ENCODE assay signal across 8 mouse cellular contexts in the genomic region with DNA sequence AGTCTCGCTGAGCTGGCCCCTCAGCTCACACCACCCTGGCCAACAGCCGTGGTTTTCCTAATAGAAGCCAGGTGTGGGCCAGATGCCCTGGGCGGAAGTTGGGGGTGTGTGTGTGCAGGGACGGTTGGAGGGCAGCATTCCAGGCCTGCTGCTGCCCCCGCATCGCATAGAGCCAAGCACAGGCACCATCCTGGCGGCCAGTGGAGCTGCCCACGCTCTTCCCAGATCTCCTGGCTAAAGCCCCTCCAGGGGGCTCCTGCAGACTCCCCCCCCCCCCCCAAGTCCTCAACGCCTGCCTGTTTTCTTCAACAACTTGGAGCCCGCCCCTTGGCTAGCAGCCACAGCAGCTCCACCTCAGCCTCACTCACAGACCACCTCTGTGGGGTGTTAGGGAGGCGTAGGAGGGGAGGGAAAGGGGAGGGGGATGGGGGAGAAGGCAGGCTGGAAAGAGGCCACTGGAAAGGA. TPM values are rescaled to one million over a fixed set of nuclear protein-coding genes. Genes with fewer than 3 reads are reported as not detected.
DNase-seq lines count a peak whose midpoint lies in the region; ATAC-seq and TF ChIP-seq lines count a peak whose summit lies in the region.

No protein-coding gene starts in this region.

- H3K27me3 ChIP-seq in intestine, embryonic 14.5 days (replicated peaks; ENCODE audit: control insufficient read depth, insufficient read depth, low read length), result no peaks in the 10 kb centered on the region
- no peaks in the 10 kb centered on the region for H3K27me3 ChIP-seq in intestine, postnatal 0 days (replicated peaks; ENCODE audit: control insufficient read depth, insufficient read depth, low read length)
- H3K27me3 ChIP-seq in forebrain, embryonic 11.5 days (ENCODE audit: control insufficient read depth, insufficient read depth, low read length), result no peaks in the 10 kb centered on the region
- H3K27me3 ChIP-seq in intestine, embryonic 15.5 days (replicated peaks), result no peaks in the 10 kb centered on the region
- H3K27me3 ChIP-seq in neural tube, embryonic 11.5 days (ENCODE audit: control insufficient read depth, insufficient read depth, low read length), result no peaks in the 10 kb centered on the region

- ATAC-seq in intestine, embryonic 14.5 days (replicated peaks; ENCODE audit: low FRiP score, low TSS enrichment, low read depth), result peak; percentile 69
- ATAC-seq in intestine, postnatal 0 days, result no peak
- ATAC-seq in forebrain, embryonic 11.5 days (replicated peaks; ENCODE audit: low FRiP score), result peak; percentile 72
- ATAC-seq in intestine, embryonic 15.5 days, result peak; percentile 37; the same call in 1 of the 2 replicates
- no peak for ATAC-seq in neural tube, embryonic 11.5 days (ENCODE audit: insufficient read depth, low FRiP score, low TSS enrichment)

- no peak overlapping the region for H3K4me3 ChIP-seq in intestine, embryonic 14.5 days (ENCODE audit: low read depth, low read length)
- H3K4me3 ChIP-seq in intestine, postnatal 0 days (ENCODE audit: low read depth, low read length), result no peak overlapping the region
- no peak overlapping the region for H3K4me3 ChIP-seq in forebrain, embryonic 11.5 days (ENCODE audit: low read depth, low read length)
- no peak overlapping the region for H3K4me3 ChIP-seq in intestine, embryonic 15.5 days (replicated peaks)
- no peak overlapping the region for H3K4me3 ChIP-seq in neural tube, embryonic 11.5 days (ENCODE audit: low read depth, low read length)

- H3K9ac ChIP-seq in intestine, embryonic 14.5 days (ENCODE audit: low read length), result no peak overlapping the region
- H3K9ac ChIP-seq in intestine, postnatal 0 days (ENCODE audit: low read depth, low read length), result no peak overlapping the region
- peak overlapping the region; percentile 14; the same call in 1 of the 2 replicates for H3K9ac ChIP-seq in forebrain, embryonic 11.5 days (ENCODE audit: low read length)
- no peak overlapping the region for H3K9ac ChIP-seq in intestine, embryonic 15.5 days
- H3K9ac ChIP-seq in neural tube, embryonic 11.5 days (ENCODE audit: low read length), result no peak overlapping the region

- H3K4me2 ChIP-seq in intestine, embryonic 14.5 days (ENCODE audit: low read length), result peak overlapping the region; percentile 30; the same call in 1 of the 2 replicates
- H3K4me2 ChIP-seq in intestine, postnatal 0 days (replicated peaks; ENCODE audit: low read depth), result no peak overlapping the region
- H3K4me2 ChIP-seq in forebrain, embryonic 11.5 days (ENCODE audit: low read depth, low read length, severe bottlenecking), result no peak overlapping the region
- H3K4me2 ChIP-seq in intestine, embryonic 15.5 days (replicated peaks), result peak overlapping the region; percentile 22; the same call in 1 of the 2 replicates
- H3K4me2 ChIP-seq in neural tube, embryonic 11.5 days (ENCODE audit: low read depth), result no peak overlapping the region

- H3K36me3 ChIP-seq in intestine, embryonic 14.5 days (ENCODE audit: control insufficient read depth, insufficient read depth, low read length), result peaks cover 20% of the 10 kb centered on the region
- peaks cover 45% of the 10 kb centered on the region for H3K36me3 ChIP-seq in intestine, postnatal 0 days (ENCODE audit: control insufficient read depth, insufficient read depth)
- H3K36me3 ChIP-seq in forebrain, embryonic 11.5 days (ENCODE audit: control insufficient read depth, insufficient read depth, low read length), result no peaks in the 10 kb centered on the region
- peaks cover 8% of the 10 kb centered on the region; the same call in 1 of the 2 replicates for H3K36me3 ChIP-seq in intestine, embryonic 15.5 days
- H3K36me3 ChIP-seq in neural tube, embryonic 11.5 days (ENCODE audit: control insufficient read depth, insufficient read depth, low read length), result no peaks in the 10 kb centered on the region

- no peaks in the 10 kb centered on the region for H3K9me3 ChIP-seq in intestine, embryonic 14.5 days (ENCODE audit: control insufficient read depth, low read length)
- no peaks in the 10 kb centered on the region for H3K9me3 ChIP-seq in intestine, postnatal 0 days (ENCODE audit: control insufficient read depth)
- no peaks in the 10 kb centered on the region for H3K9me3 ChIP-seq in forebrain, embryonic 11.5 days (ENCODE audit: control insufficient read depth, low read length)
- H3K9me3 ChIP-seq in intestine, embryonic 15.5 days, result no peaks in the 10 kb centered on the region
- H3K9me3 ChIP-seq in neural tube, embryonic 11.5 days (ENCODE audit: control insufficient read depth, low read length), result no peaks in the 10 kb centered on the region

- peak; percentile 73 for DNase-seq in intestine, embryonic 14.5 days (ENCODE audit: low spot score)
- DNase-seq in NIH3T3 (ENCODE audit: low read depth), result peak; percentile 95
- DNase-seq in forebrain, embryonic 11.5 days (ENCODE audit: low spot score), result peak; percentile 75
- DNase-seq in neural tube, embryonic 11.5 days (ENCODE audit: low spot score), result peak; percentile 71
- no peak for DNase-seq in cerebellum, adult 11 months
- no peak for DNase-seq in thymus, postnatal 36 days

- 32% methylated on average over 11 of the region's 11 CpGs for WGBS in intestine, embryonic 14.5 days
- WGBS in intestine, postnatal 0 days, result 49% methylated on average over 10 of the region's 11 CpGs
- 21% methylated on average over 11 of the region's 11 CpGs for WGBS in forebrain, embryonic 11.5 days
- 38% methylated on average over 11 of the region's 11 CpGs for WGBS in intestine, embryonic 15.5 days
- 16% methylated on average over 11 of the region's 11 CpGs for WGBS in neural tube, embryonic 11.5 days

- peaks cover 22% of the 10 kb centered on the region for H3K4me1 ChIP-seq in intestine, embryonic 14.5 days (replicated peaks; ENCODE audit: control insufficient read depth, insufficient read depth, low read length)
- H3K4me1 ChIP-seq in intestine, postnatal 0 days (replicated peaks; ENCODE audit: control insufficient read depth, insufficient read depth, low read length), result no peaks in the 10 kb centered on the region; the same call in 1 of the 2 replicates
- H3K4me1 ChIP-seq in forebrain, embryonic 11.5 days (replicated peaks; ENCODE audit: control insufficient read depth, insufficient read depth, low read length), result peaks cover 10% of the 10 kb centered on the region; the same call in 1 of the 2 replicates
- H3K4me1 ChIP-seq in intestine, embryonic 15.5 days (replicated peaks), result peaks cover 34% of the 10 kb centered on the region
- 0 out of 2 replicates have a peak, but pooled peaks cover 2% of the 10 kb centered on the region for H3K4me1 ChIP-seq in neural tube, embryonic 11.5 days (ENCODE audit: control insufficient read depth, insufficient read depth, low read length)

- no peak for TF ChIP-seq CTCF in intestine, postnatal 0 days (IDR thresholded peaks at IDR 0.05; ENCODE audit: low read depth)

- peak overlapping the region; percentile 55 for H3K27ac ChIP-seq in intestine, embryonic 14.5 days (ENCODE audit: low read depth)
- no peak overlapping the region for H3K27ac ChIP-seq in intestine, postnatal 0 days (ENCODE audit: low read depth, low read length)
- 0 out of 2 replicates have a peak overlapping the region, but pooled peaks have one; percentile 25 for H3K27ac ChIP-seq in forebrain, embryonic 11.5 days (ENCODE audit: low read depth, low read length)
- H3K27ac ChIP-seq in intestine, embryonic 15.5 days, result peak overlapping the region; percentile 58; the same call in 1 of the 2 replicates
- H3K27ac ChIP-seq in neural tube, embryonic 11.5 days (ENCODE audit: low read depth, low read length), result no peak overlapping the region

RNA-seq across cellular contexts. Expression of gene Dnaja3, which starts 19.0 kb away (rescaled TPM):
- 71.6 and 75.3 TPM in 2 replicates for polyA plus RNA-seq in intestine, embryonic 14.5 days (2014; fragmentation: Nextera tagmentation; extraction: Ambion mirVana)
- 37.9 and 38.6 TPM in 2 replicates for polyA plus RNA-seq in intestine, postnatal 0 days (2015; fragmentation: Nextera tagmentation; extraction: Ambion mirVana)
- 57.7 and 60.7 TPM in 2 replicates for polyA plus RNA-seq in forebrain, embryonic 11.5 days (2014; fragmentation: Nextera tagmentation; extraction: Ambion mirVana)
- 86.5 and 92.1 TPM in 2 replicates for polyA plus RNA-seq in intestine, embryonic 15.5 days (2015; fragmentation: Nextera tagmentation; extraction: Ambion mirVana)
- polyA plus RNA-seq in neural tube, embryonic 11.5 days (2014; fragmentation: Nextera tagmentation; extraction: Ambion mirVana), result 54.2 and 56.6 TPM in 2 replicates

RNA-seq across cellular contexts. Expression of gene Vasn, which starts 19.1 kb away (rescaled TPM):
- 15.9 and 17.1 TPM in 2 replicates for polyA plus RNA-seq in intestine, embryonic 14.5 days (2014; fragmentation: Nextera tagmentation; extraction: Ambion mirVana)
- polyA plus RNA-seq in intestine, postnatal 0 days (2015; fragmentation: Nextera tagmentation; extraction: Ambion mirVana), result 5.0 and 5.3 TPM in 2 replicates
- 7.6 and 7.7 TPM in 2 replicates for polyA plus RNA-seq in forebrain, embryonic 11.5 days (2014; fragmentation: Nextera tagmentation; extraction: Ambion mirVana)
- polyA plus RNA-seq in intestine, embryonic 15.5 days (2015; fragmentation: Nextera tagmentation; extraction: Ambion mirVana), result 14.1 and 15.1 TPM in 2 replicates
- 10.5 and 11.1 TPM in 2 replicates for polyA plus RNA-seq in neural tube, embryonic 11.5 days (2014; fragmentation: Nextera tagmentation; extraction: Ambion mirVana)

RNA-seq across cellular contexts. Expression of gene Coro7, which starts 20.8 kb away (rescaled TPM):
- polyA plus RNA-seq in intestine, embryonic 14.5 days (2014; fragmentation: Nextera tagmentation; extraction: Ambion mirVana), result 17.8 and 19.3 TPM in 2 replicates
- 25.3 and 27.5 TPM in 2 replicates for polyA plus RNA-seq in intestine, postnatal 0 days (2015; fragmentation: Nextera tagmentation; extraction: Ambion mirVana)
- 20.5 and 23.3 TPM in 2 replicates for polyA plus RNA-seq in forebrain, embryonic 11.5 days (2014; fragmentation: Nextera tagmentation; extraction: Ambion mirVana)
- polyA plus RNA-seq in intestine, embryonic 15.5 days (2015; fragmentation: Nextera tagmentation; extraction: Ambion mirVana), result 22.7 and 23.2 TPM in 2 replicates
- 18.7 and 24.8 TPM in 2 replicates for polyA plus RNA-seq in neural tube, embryonic 11.5 days (2014; fragmentation: Nextera tagmentation; extraction: Ambion mirVana)

RNA-seq across cellular contexts. Expression of gene Pam16, which starts 34.0 kb away (rescaled TPM):
- polyA plus RNA-seq in intestine, embryonic 14.5 days (2014; fragmentation: Nextera tagmentation; extraction: Ambion mirVana), result 80.5 and 85.9 TPM in 2 replicates
- 63.3 and 72.1 TPM in 2 replicates for polyA plus RNA-seq in intestine, postnatal 0 days (2015; fragmentation: Nextera tagmentation; extraction: Ambion mirVana)
- polyA plus RNA-seq in forebrain, embryonic 11.5 days (2014; fragmentation: Nextera tagmentation; extraction: Ambion mirVana), result 87.4 and 91.4 TPM in 2 replicates
- polyA plus RNA-seq in intestine, embryonic 15.5 days (2015; fragmentation: Nextera tagmentation; extraction: Ambion mirVana), result 74.5 and 84.3 TPM in 2 replicates
- polyA plus RNA-seq in neural tube, embryonic 11.5 days (2014; fragmentation: Nextera tagmentation; extraction: Ambion mirVana), result 94.3 and 108 TPM in 2 replicates

Comparison
In these comparisons a context has a peak if more than half of its experiments do, and no peak if none do; other contexts are left out.
1. ATAC-seq: peak in intestine, embryonic 14.5 days (single experiment), forebrain, embryonic 11.5 days (single experiment) and intestine, embryonic 15.5 days (single experiment); none in intestine, postnatal 0 days (single experiment) and neural tube, embryonic 11.5 days (single experiment).
2. H3K27ac ChIP-seq: peak in intestine, embryonic 14.5 days (single experiment), forebrain, embryonic 11.5 days (single experiment) and intestine, embryonic 15.5 days (single experiment); none in intestine, postnatal 0 days (single experiment) and neural tube, embryonic 11.5 days (single experiment).
3. H3K4me2 ChIP-seq: peak in intestine, embryonic 14.5 days (single experiment) and intestine, embryonic 15.5 days (single experiment); none in intestine, postnatal 0 days (single experiment), forebrain, embryonic 11.5 days (single experiment) and neural tube, embryonic 11.5 days (single experiment).
4. DNase-seq: peak in intestine, embryonic 14.5 days (single experiment), NIH3T3 (single experiment), forebrain, embryonic 11.5 days (single experiment) and neural tube, embryonic 11.5 days (single experiment); none in cerebellum, adult 11 months (single experiment) and thymus, postnatal 36 days (0 of 2).